ENCODE assay signal across 13 mouse cellular contexts in genomic region chr6:61567967-61568366, GRCm38 (mm10).
"Had no signal": no experiment of that assay in that cellular context is flagged by ENCODE, and none has a peak within 500 bp of the region (broad histone marks: within the 10 kb centered on the region; RNA-seq: fewer than 3 reads in every experiment).

No protein-coding gene starts in this region.

- DNase-seq: kidney, adult 2 months; kidney, postnatal 14 days; liver, embryonic 13.5 days; liver, postnatal 0 days; lung, postnatal 14 days; right cerebral cortex, postnatal 4 days; thymus, postnatal 36 days had no signal

- H3K4me1 ChIP-seq: kidney, embryonic 15.5 days; limb, embryonic 15.5 days; liver, embryonic 13.5 days; lung, embryonic 15.5 days; midbrain, embryonic 13.5 days; neural tube, embryonic 13.5 days; stomach, embryonic 15.5 days had no signal

- H3K4me3 ChIP-seq: kidney, embryonic 15.5 days; limb, embryonic 15.5 days; liver, embryonic 13.5 days; lung, embryonic 15.5 days; midbrain, embryonic 13.5 days; neural tube, embryonic 13.5 days; stomach, embryonic 15.5 days had no signal

- H3K27ac ChIP-seq: kidney, embryonic 15.5 days; limb, embryonic 15.5 days; liver, embryonic 13.5 days; lung, embryonic 15.5 days; midbrain, embryonic 13.5 days; neural tube, embryonic 13.5 days; stomach, embryonic 15.5 days had no signal

- H3K36me3 ChIP-seq: kidney, embryonic 15.5 days; limb, embryonic 15.5 days; liver, embryonic 13.5 days; lung, embryonic 15.5 days; midbrain, embryonic 13.5 days; neural tube, embryonic 13.5 days; stomach, embryonic 15.5 days had no signal

- H3K27me3 ChIP-seq: kidney, embryonic 15.5 days; limb, embryonic 15.5 days; liver, embryonic 13.5 days; lung, embryonic 15.5 days; midbrain, embryonic 13.5 days; neural tube, embryonic 13.5 days; stomach, embryonic 15.5 days had no signal

- H3K9me3 ChIP-seq: kidney, embryonic 15.5 days; limb, embryonic 15.5 days; liver, embryonic 13.5 days; lung, embryonic 15.5 days; midbrain, embryonic 13.5 days; neural tube, embryonic 13.5 days; stomach, embryonic 15.5 days had no signal

- H3K9ac ChIP-seq: kidney, embryonic 15.5 days; limb, embryonic 15.5 days; liver, embryonic 13.5 days; liver, postnatal 0 days; lung, embryonic 15.5 days; midbrain, embryonic 13.5 days; neural tube, embryonic 13.5 days; stomach, embryonic 15.5 days had no signal

- H3K4me2 ChIP-seq: kidney, embryonic 15.5 days; limb, embryonic 15.5 days; liver, embryonic 13.5 days; lung, embryonic 15.5 days; midbrain, embryonic 13.5 days; neural tube, embryonic 13.5 days; stomach, embryonic 15.5 days had no signal

- ATAC-seq: liver, postnatal 0 days; midbrain, embryonic 13.5 days had no signal
